Mouse (Mus musculus): Measurements from ENCODE around the gene Rpl6. TPM values are rescaled to one million over a fixed set of nuclear protein-coding genes. Genes with fewer than 3 reads are reported as not detected.
"Not testable (repeated sequence)": the region's sequence is repeated elsewhere in the genome, so short reads cannot be mapped to it uniquely, and the experiment has no call there.

The Rpl6 gene
- polyA plus RNA-seq, 1 experiment from 2014 or later: 590 TPM

- peak overlapping the region; percentile 79; the same call in 1 of the 2 replicates for H3K4me2 ChIP-seq (ENCODE audit: low read depth, low read length)
These were observed 2.3 kb downstream of the Rpl6 start for GRCm38 (mm10) chr5:121206540-121206939.

GRCm38 (mm10) chr5:121206984-121207383 lies 2.7 kb downstream of the Rpl6 start:
- H3K4me1 ChIP-seq (replicated peaks; ENCODE audit: control insufficient read depth, insufficient read depth, low read length): peaks cover 19% of the 10 kb centered on the region
- peaks cover 46% of the 10 kb centered on the region for H3K36me3 ChIP-seq (ENCODE audit: control insufficient read depth, insufficient read depth, low read length)
- 53% methylated on average over 3 of the region's 3 CpGs for WGBS
- H3K9ac ChIP-seq (ENCODE audit: low read length): no peak overlapping the region
- no peak overlapping the region for H3K4me2 ChIP-seq (ENCODE audit: low read depth, low read length)
- no peaks in the 10 kb centered on the region for H3K9me3 ChIP-seq (ENCODE audit: control insufficient read depth, low read length)
- H3K27me3 ChIP-seq (ENCODE audit: control insufficient read depth, insufficient read depth, low read depth, low read length): no peaks in the 10 kb centered on the region
- H3K4me3 ChIP-seq (ENCODE audit: low read length): no peak overlapping the region
- no peak for ATAC-seq (ENCODE audit: low read depth)
- no peak overlapping the region for H3K27ac ChIP-seq (ENCODE audit: low read length)

More at GRCm38 (mm10) chr5:121206540-121206939, 2.3 kb downstream of the Rpl6 start:
- no peak overlapping the region for H3K4me3 ChIP-seq (ENCODE audit: low read length)
- no peaks in the 10 kb centered on the region for H3K27me3 ChIP-seq (ENCODE audit: control insufficient read depth, insufficient read depth, low read depth, low read length)
- H3K9ac ChIP-seq (ENCODE audit: low read length): 0 out of 2 replicates have a peak overlapping the region, but pooled peaks have one; percentile 99
- peaks cover 43% of the 10 kb centered on the region for H3K36me3 ChIP-seq (ENCODE audit: control insufficient read depth, insufficient read depth, low read length)
- peaks cover 19% of the 10 kb centered on the region for H3K4me1 ChIP-seq (replicated peaks; ENCODE audit: control insufficient read depth, insufficient read depth, low read length)
- 67% methylated on average over 9 of the region's 9 CpGs for WGBS
- H3K9me3 ChIP-seq (ENCODE audit: control insufficient read depth, low read length): no peaks in the 10 kb centered on the region
- H3K27ac ChIP-seq (ENCODE audit: low read length): no peak overlapping the region
- no peak for ATAC-seq (ENCODE audit: low read depth)

GRCm38 (mm10) chr5:121209755-121210600 lies 5.7 kb downstream of the Rpl6 start:
- H3K27me3 ChIP-seq (ENCODE audit: control insufficient read depth, insufficient read depth, low read depth, low read length): no peaks in the 10 kb centered on the region
- H3K9ac ChIP-seq (ENCODE audit: low read length): no peak overlapping the region
- no peak overlapping the region for H3K4me2 ChIP-seq (ENCODE audit: low read depth, low read length)
- no peaks in the 10 kb centered on the region for H3K9me3 ChIP-seq (ENCODE audit: control insufficient read depth, low read length)
- WGBS: 86% methylated on average over 9 of the region's 9 CpGs
- peaks cover 19% of the 10 kb centered on the region for H3K4me1 ChIP-seq (replicated peaks; ENCODE audit: control insufficient read depth, insufficient read depth, low read length)
- H3K27ac ChIP-seq (ENCODE audit: low read length): no peak overlapping the region
- ATAC-seq (ENCODE audit: low read depth): no peak
- no peak overlapping the region for H3K4me3 ChIP-seq (ENCODE audit: low read length)
- peaks cover 52% of the 10 kb centered on the region for H3K36me3 ChIP-seq (ENCODE audit: control insufficient read depth, insufficient read depth, low read length)

- peaks cover 18% of the 10 kb centered on the region for H3K4me1 ChIP-seq (replicated peaks; ENCODE audit: control insufficient read depth, insufficient read depth, low read length)
- no peaks in the 10 kb centered on the region for H3K27me3 ChIP-seq (ENCODE audit: control insufficient read depth, insufficient read depth, low read depth, low read length)
- 56% methylated on average over 1 of the region's 1 CpGs for whole genome bisulfite sequencing
- no peaks in the 10 kb centered on the region for H3K9me3 ChIP-seq (ENCODE audit: control insufficient read depth, low read length)
- H3K4me2 ChIP-seq (ENCODE audit: low read depth, low read length): no peak overlapping the region
- no peak overlapping the region for H3K27ac ChIP-seq (ENCODE audit: low read length)
- H3K36me3 ChIP-seq (ENCODE audit: control insufficient read depth, insufficient read depth, low read length): peaks cover 52% of the 10 kb centered on the region
- no peak overlapping the region for H3K4me3 ChIP-seq (ENCODE audit: low read length)
- H3K9ac ChIP-seq (ENCODE audit: low read length): no peak overlapping the region
- no peak for ATAC-seq (ENCODE audit: low read depth)
These were observed 6.3 kb downstream of the Rpl6 start for GRCm38 (mm10) chr5:121210601-121210924.

- no peaks in the 10 kb centered on the region for H3K9me3 ChIP-seq (ENCODE audit: control insufficient read depth, low read length)
- H3K27ac ChIP-seq (ENCODE audit: low read length): no peak overlapping the region
- peaks cover 42% of the 10 kb centered on the region for H3K36me3 ChIP-seq (ENCODE audit: control insufficient read depth, insufficient read depth, low read length)
- no peaks in the 10 kb centered on the region for H3K27me3 ChIP-seq (ENCODE audit: control insufficient read depth, insufficient read depth, low read depth, low read length)
- no peak overlapping the region for H3K4me3 ChIP-seq (ENCODE audit: low read length)
- H3K4me1 ChIP-seq (replicated peaks; ENCODE audit: control insufficient read depth, insufficient read depth, low read length): peaks cover 3% of the 10 kb centered on the region; the same call in 1 of the 2 replicates
- H3K9ac ChIP-seq (ENCODE audit: low read length): no peak overlapping the region
- H3K4me2 ChIP-seq (ENCODE audit: low read depth, low read length): no peak overlapping the region
- 89% methylated on average over 6 of the region's 6 CpGs for WGBS
- no peak for ATAC-seq (ENCODE audit: low read depth)
These were observed 7.8 kb downstream of the Rpl6 start for GRCm38 (mm10) chr5:121212108-121212507.

GRCm38 (mm10) chr5:121214707-121215106 lies 10.4 kb downstream of the Rpl6 start:
- H3K27me3 ChIP-seq (ENCODE audit: control insufficient read depth, insufficient read depth, low read depth, low read length): no peaks in the 10 kb centered on the region
- H3K4me2 ChIP-seq (ENCODE audit: low read depth, low read length): no peak overlapping the region
- peaks cover 21% of the 10 kb centered on the region for H3K36me3 ChIP-seq (ENCODE audit: control insufficient read depth, insufficient read depth, low read length)
- H3K4me1 ChIP-seq (replicated peaks; ENCODE audit: control insufficient read depth, insufficient read depth, low read length): no peaks in the 10 kb centered on the region
- H3K9ac ChIP-seq (ENCODE audit: low read length): no peak overlapping the region
- ATAC-seq (ENCODE audit: low read depth): no peak
- no peak overlapping the region for H3K4me3 ChIP-seq (ENCODE audit: low read length)
- 55% methylated on average over 7 of the region's 7 CpGs for WGBS
- no peak overlapping the region for H3K27ac ChIP-seq (ENCODE audit: low read length)
- H3K9me3 ChIP-seq (ENCODE audit: control insufficient read depth, low read length): no peaks in the 10 kb centered on the region

- H3K27ac ChIP-seq (ENCODE audit: low read length): no peak overlapping the region
- ATAC-seq (ENCODE audit: low read depth): no peak
- no peak overlapping the region for H3K4me2 ChIP-seq (ENCODE audit: low read depth, low read length)
- H3K4me1 ChIP-seq (replicated peaks; ENCODE audit: control insufficient read depth, insufficient read depth, low read length): no peaks in the 10 kb centered on the region
- peaks cover 18% of the 10 kb centered on the region for H3K36me3 ChIP-seq (ENCODE audit: control insufficient read depth, insufficient read depth, low read length)
- no peak overlapping the region for H3K4me3 ChIP-seq (ENCODE audit: low read length)
- H3K9me3 ChIP-seq (ENCODE audit: control insufficient read depth, low read length): no peaks in the 10 kb centered on the region
- no peaks in the 10 kb centered on the region for H3K27me3 ChIP-seq (ENCODE audit: control insufficient read depth, insufficient read depth, low read depth, low read length)
- 49% methylated on average over 13 of the region's 13 CpGs for WGBS
- no peak overlapping the region for H3K9ac ChIP-seq (ENCODE audit: low read length)
These were observed 11.3 kb downstream of the Rpl6 start for GRCm38 (mm10) chr5:121215380-121216125.

GRCm38 (mm10) chr5:121216126-121216446 lies 11.8 kb downstream of the Rpl6 start:
- H3K4me3 ChIP-seq (ENCODE audit: low read length): no peak overlapping the region
- no peaks in the 10 kb centered on the region for H3K27me3 ChIP-seq (ENCODE audit: control insufficient read depth, insufficient read depth, low read depth, low read length)
- peaks cover 2% of the 10 kb centered on the region; the same call in 1 of the 2 replicates for H3K4me1 ChIP-seq (replicated peaks; ENCODE audit: control insufficient read depth, insufficient read depth, low read length)
- H3K4me2 ChIP-seq (ENCODE audit: low read depth, low read length): no peak overlapping the region
- peaks cover 13% of the 10 kb centered on the region for H3K36me3 ChIP-seq (ENCODE audit: control insufficient read depth, insufficient read depth, low read length)
- ATAC-seq (ENCODE audit: low read depth): no peak
- H3K27ac ChIP-seq (ENCODE audit: low read length): no peak overlapping the region
- H3K9ac ChIP-seq (ENCODE audit: low read length): no peak overlapping the region
- WGBS: 65% methylated on average over 12 of the region's 12 CpGs
- H3K9me3 ChIP-seq (ENCODE audit: control insufficient read depth, low read length): no peaks in the 10 kb centered on the region

GRCm38 (mm10) chr5:121216584-121217312 lies 12.5 kb downstream of the Rpl6 start:
- H3K9ac ChIP-seq (ENCODE audit: low read length); H3K9me3 ChIP-seq (ENCODE audit: control insufficient read depth, low read length); H3K36me3 ChIP-seq (ENCODE audit: control insufficient read depth, insufficient read depth, low read length); H3K4me2 ChIP-seq (ENCODE audit: low read depth, low read length); H3K4me3 ChIP-seq (ENCODE audit: low read length); ATAC-seq (ENCODE audit: low read depth); H3K27me3 ChIP-seq (ENCODE audit: control insufficient read depth, insufficient read depth, low read depth, low read length); H3K4me1 ChIP-seq (replicated peaks; ENCODE audit: control insufficient read depth, insufficient read depth, low read length); H3K27ac ChIP-seq (ENCODE audit: low read length): not testable (repeated sequence)
- whole genome bisulfite sequencing: 85% methylated on average over 9 of the region's 9 CpGs

Data from lung, embryonic 16.5 days (tissue).